Mouse (Mus musculus): Measurements from ENCODE around the gene Rpgrip1l.

Gene Rpgrip1l

DNA sequence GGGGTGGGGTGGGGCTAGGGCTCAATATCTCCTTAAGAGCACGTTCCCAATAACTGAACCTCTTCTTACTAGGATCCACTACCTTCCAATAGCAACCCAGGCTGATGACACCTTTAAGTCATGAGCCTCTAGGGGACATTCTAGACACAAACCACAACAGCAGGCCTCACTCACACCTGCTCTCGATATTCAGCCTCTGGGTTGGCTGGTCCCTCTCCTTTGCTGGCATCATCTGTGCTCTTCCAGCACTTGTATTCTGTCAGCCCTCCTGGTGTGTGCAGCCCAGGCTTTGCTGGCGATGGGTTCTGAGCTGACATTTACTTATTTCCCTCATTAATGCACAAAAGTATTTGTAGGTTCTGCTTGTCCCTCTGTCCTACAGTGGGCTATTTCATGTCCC is 98.8 kb downstream of the Rpgrip1l start:
- intact Hi-C loops (cut with DNase I), result no loop called here

DNA sequence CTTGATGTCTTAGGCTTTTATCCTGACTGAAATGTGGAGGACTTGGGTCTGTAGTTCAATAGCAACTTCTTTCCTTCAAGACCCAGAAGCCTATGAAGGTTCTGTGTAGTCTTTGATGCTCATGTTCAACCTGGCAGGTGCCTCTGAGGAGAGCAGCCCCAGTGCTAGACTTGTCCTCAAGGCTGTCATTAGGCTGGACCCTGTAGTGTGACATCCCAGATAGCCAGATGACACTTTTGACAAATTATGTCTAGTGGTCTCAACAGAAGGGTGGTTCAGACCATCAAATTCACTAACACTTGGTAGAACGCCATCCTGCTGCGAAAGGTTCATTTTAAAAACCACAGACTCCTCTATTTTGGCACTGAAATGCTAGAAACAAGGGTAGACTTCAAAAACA is 100.1 kb downstream of the Rpgrip1l start:
- intact Hi-C loops (cut with DNase I), result no loop called here

DNA sequence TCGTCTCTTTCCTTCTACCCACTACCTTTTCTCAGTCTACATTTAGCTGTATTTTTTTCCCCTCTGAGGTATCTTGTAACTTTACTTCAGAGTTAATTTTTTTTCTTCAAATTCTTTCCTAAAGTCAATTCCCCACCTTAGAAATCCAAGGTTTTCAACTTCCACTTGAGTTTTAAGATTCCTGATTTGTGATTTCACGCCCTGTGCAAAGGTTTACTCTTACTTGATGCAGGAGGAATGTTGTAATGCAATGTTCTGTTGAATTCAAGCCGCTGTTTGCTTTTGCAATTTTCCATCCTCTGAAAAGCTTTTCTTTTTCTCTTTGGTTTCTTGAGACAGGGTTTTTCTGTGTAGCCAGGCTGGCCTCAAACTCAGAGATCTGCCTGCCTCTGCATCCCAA is 103.4 kb downstream of the Rpgrip1l start:
- intact Hi-C loops (cut with DNase I), result no loop called here

DNA sequence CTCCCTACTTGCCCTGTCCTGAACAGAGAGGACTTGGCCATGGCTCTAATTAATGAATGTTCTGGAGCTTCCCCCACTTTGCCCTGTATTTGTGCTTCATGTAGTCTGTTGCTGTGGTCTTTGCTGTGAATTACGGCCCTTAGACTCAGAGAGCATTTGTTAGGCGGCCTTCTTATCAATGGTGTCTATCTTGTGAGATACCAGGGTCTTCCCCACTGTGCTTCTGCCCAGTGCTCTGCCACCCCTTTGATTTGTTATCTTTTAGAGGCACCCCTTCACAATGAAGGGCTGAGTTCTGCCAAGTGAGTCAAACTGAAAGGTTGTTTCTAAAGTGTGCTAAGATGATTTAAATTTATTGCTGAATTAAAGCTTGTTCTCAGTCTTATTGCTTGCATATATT is 105.4 kb downstream of the Rpgrip1l start:
- intact Hi-C loops (cut with DNase I), result no loop called here

DNA sequence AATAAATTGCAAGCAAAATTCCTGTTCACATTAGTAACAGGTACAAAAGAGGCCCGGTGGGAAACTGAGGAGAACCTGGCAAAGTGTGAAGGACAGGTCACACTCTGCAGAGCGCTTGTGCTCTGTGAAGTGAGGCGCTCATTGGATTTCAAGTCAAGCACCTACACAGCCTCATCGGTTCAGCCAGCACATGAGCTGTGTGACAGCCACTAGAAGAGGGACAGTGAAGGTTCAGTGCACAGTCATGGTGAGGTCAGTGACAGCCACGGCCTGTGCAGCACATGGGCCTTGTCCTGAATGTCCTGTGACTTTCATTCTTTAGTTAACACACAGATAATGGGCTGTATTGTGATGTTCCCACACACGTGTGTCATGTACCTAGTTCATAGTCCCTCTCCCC is 107.2 kb downstream of the Rpgrip1l start:
- intact Hi-C loops (cut with DNase I), result no loop called here

DNA sequence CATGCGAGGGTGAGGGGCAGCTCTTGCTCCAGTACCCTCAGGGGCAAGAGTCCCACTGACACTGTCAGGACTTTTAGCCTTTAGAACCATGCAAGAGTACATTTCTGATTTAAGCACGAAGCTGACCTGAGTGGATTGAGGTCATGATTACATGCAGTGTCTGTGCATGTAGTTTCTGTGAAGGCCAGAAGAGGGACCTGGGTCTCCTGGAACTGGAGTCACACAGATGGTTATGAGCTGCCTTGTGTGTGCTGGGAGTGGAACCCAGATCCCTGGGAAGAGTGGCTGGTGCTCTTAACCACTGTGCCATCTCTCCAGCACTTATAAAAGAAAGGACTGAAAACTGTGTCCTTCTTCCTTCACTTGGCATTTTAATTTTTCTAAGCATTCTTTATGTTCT is 111.9 kb downstream of the Rpgrip1l start:
- intact Hi-C loops (cut with DNase I), result loop anchor here (5.0 kb wide), 1 partner anchor 526 kb away; no protein-coding TSS in a partner anchor

DNA sequence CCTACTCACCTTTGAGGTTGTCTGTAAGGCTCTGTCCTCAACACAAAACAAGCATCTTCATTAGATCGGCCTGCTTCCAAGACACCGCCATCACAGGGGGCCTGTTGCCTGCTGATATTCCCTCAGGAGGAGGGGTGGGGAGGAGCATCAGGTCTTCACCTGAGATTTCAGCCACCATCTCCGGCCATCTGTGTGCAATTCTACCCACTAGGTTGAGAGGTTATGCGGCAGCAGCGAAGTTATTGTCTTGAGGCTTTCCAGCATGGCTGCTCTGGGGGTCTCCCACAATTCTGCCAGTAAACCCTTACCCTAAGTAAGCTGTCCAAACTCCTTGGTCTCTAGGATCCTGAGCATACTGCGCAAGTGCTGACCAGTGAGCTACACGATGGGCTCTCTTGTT is 113.2 kb downstream of the Rpgrip1l start, which contains the start of gene Aktip:
Gene Aktip (minus strand): TSS at position 101 of the 400 bp plus-strand sequence.
- intact Hi-C loops (cut with DNase I), result loop anchor here (5.0 to 10.0 kb wide), 2 partner anchors 527 to 1185 kb away; no protein-coding TSS in a partner anchor

DNA sequence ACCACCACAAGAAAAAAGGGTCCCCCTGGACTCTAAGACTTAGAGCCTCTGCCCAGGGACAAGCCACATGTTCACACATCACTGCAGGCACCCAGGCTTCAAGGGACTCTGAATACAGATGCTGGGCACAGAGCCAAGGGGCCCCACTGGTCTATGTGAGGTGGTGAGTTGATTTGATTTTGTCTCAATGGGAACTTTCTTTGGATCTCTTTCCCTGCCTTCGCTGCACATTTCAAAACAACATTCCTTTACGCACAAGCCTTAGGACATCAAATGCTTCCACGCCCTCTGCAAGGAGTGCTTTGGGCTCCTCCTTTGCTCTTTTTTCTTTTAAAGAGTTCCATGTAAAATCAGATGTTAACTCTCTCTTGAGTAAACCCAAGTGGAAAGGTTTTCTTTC is 115.0 kb downstream of the Rpgrip1l start:
- intact Hi-C loops (cut with DNase I), result loop anchor here (10.0 kb wide), 1 partner anchor 1187 kb away; no protein-coding TSS in a partner anchor

DNA sequence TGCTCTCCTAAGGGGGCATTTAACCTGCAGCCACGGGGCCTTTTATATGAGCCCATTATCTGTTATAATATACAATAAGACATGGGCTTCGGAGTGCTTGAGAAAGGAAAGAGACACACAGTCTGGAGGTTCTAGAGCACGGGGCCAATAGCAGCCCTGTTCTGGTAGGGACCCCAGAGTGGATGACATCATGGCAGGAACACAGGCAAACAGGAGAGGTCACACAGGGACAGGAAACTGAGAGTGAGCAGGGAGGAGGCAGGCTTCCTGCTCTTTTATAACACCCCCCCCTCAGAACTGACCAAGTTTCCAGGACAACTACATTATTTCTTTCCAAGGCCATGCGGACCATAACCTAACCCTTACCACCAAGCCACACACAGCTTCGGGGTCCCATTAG is 115.8 kb downstream of the Rpgrip1l start:
- intact Hi-C loops (cut with DNase I), result loop anchor here (10.0 kb wide), 1 partner anchor 1188 kb away; no protein-coding TSS in a partner anchor

DNA sequence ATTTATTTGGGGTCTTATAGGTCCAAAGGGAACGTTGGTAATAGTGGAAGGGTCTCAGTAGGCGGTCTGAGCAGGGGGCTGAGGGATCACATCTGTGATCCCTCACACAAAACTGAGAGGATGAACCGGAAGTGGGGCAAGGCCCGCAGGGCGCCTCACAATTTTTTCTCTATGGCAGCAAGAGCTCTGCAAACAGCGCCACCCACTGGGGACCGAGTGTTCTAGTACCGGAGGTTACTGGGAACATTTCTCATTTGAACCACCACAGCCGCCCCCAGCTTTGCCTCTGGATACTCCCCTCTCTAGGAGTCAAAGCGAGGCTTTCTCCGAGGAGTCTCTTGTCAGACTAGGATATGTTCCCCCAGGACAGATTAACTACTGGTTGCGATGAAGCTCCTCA is 116.4 kb downstream of the Rpgrip1l start:
- intact Hi-C loops (cut with DNase I), result loop anchor here (10.0 kb wide), 1 partner anchor 1188 kb away; no protein-coding TSS in a partner anchor

DNA sequence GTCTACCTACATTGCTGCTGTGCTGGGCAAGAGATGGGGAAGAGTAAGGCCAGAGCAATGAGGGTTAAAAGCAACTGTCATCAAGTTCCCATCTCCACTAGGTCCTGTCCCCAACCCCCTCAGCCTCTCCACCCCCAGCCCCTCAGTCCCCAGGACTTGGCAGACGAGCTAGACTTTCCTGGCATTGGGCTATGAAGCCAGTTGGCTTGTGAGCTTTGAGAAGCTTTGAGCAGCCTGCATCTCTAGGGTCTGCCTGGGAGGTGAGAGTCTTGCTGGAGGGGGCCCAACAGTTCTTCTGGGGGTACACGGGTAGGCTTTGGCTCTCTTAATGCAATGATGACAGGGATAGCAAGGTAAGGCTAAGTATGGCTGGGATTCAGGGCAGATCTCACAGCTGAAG is 119.0 kb downstream of the Rpgrip1l start:
- intact Hi-C loops (cut with DNase I), result loop anchor here (10.0 kb wide), 1 partner anchor 1191 kb away; no protein-coding TSS in a partner anchor

DNA sequence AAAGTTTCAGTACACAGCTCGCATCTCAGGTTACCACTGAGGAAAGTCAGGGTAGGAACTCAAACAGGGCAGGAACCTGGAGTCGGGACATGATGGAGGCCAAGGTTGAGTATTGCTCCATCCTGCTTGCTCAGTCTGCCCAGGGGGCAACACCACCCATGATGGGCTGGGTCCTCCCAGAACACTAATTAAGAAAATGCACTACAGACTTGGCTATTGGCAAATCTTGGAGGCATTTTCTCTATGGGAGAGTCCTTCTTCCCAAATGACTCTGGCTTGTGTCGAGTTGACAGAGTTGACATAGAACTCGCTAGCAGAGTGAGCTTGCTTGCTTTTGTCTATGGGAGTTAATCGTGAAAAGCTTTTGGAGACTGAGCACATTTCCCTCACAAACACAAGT is 120.1 kb downstream of the Rpgrip1l start:
- intact Hi-C loops (cut with DNase I), result loop anchor here (10.0 kb wide), 1 partner anchor 1192 kb away; no protein-coding TSS in a partner anchor

DNA sequence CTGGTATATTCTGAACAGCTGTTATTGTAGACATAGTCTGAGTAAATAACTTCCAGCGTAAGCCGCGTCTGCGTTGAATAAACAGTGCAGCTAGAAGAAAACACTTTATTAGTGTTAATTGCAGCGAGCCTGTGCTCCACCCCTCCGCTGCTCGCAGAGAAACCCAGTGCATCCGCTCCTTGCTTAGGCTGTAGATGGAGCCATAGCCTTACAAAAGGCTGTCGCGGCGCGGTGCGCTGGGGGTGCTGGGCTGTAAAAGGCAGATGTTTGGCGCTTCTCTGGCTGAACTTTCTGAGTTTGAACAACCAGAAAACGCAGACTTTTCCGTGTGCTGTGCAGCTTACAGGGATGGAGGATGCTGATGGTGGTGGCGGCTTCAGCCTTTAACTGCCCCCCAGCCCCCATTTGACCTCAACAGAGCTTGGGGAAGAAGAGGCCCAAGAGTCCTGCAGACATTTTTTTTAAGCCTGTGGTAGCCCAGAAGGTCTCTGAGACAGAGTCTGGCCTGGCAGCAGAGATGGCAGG is 122.2 kb downstream of the Rpgrip1l start:
- intact Hi-C loops (cut with DNase I), result loop anchor here (10.0 kb wide), 1 partner anchor 1194 kb away; no protein-coding TSS in a partner anchor

DNA sequence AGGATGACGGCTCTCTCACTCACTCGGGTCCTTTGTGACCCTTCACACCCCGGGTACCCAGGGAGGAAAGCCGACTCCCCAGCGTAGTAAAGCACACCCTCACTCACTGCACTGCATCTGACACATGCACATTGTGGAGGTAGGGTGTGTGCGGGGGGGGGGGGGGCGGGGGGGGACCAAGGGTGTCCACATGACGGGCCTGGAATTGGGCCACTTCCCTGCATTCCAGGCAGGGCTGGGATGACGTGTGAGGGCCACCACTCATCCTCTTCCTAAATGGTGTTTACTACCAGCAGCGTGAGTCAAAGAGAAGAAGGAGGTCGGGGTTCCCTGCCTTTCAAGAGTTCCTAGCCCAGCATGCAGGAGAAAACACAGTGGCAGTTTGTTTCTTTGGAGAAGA is 124.9 kb downstream of the Rpgrip1l start:
- intact Hi-C loops (cut with DNase I), result no loop called here

DNA sequence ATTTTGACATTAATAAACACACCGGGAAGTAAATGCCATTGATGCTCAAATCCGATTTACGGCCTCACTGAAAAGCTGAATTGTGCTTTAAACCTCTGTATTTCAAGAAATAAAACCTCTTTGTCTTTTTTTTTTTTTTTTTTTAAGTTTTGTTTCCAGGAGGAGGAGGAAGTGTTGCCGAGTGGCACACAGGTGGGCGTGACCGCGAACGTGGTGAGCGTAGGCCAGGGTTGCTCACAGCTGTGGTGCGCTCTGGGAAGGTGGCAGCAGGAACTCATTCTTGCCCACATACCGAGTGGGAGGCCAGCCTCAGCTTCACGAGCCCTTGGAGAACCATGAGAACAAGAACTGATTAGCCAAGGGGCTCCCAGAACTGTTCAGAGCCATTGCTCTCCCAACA is 126.7 kb downstream of the Rpgrip1l start:
- intact Hi-C loops (cut with DNase I), result no loop called here

DNA sequence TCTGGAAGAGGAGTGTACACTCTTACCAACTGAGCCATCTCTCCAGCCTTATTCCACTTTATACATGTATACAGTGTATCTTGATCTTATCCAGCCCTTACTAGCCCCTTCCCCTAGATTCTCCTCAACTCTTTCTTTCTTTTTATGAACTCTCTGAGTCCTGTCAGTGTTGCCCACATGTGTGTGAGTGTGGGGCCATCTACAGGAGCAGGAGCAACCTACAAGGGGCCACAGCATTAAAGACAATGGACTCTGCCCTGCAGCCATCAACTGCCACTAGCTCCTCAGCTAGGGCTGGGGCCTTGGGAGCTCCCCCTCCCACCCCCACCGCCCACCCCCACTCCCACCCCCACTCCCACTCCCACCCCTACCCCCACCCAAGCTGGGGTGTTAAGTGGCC is 135.4 kb downstream of the Rpgrip1l start:
- intact Hi-C loops (cut with DNase I), result no loop called here

DNA sequence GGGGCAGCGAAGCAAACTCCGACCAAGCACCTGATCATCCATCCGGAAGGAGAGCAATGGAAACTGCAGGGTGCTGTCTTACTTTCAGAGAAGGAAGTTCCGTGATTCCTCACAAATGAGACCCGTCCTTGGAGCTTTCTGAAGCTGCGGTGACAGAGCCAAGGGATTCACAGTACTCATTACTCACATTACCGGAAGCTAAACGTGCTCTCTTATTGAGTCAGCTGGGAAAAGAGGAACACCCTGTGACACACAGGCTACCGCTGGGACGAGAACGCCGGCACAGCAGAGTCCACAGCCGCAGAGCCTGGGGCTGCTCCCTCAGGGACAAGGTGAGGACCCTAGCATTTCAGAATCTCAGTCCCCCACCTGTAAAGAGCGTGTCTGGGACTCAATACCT is 136.9 kb downstream of the Rpgrip1l start:
- intact Hi-C loops (cut with DNase I), result no loop called here

DNA sequence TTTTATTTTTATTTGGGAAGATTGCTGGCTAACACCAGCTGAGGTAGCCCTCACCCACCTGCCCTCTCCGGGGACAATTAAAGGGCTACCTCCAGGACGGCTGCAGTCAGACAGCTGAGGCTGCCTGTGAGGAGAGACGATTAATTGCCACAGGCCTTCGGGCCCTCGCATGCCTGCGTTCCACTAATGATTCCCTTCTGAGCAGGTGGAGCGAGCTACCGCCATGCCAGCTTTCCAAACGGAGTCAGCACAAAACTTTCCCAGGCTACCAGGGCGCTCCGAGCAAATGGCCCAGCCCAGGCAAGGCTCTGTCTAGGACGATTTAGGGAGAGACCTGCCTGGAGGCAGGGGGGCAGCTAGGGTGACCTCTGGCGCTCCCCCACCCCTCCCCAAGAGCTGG is 141.5 kb downstream of the Rpgrip1l start:
- intact Hi-C loops (cut with DNase I), result no loop called here

DNA sequence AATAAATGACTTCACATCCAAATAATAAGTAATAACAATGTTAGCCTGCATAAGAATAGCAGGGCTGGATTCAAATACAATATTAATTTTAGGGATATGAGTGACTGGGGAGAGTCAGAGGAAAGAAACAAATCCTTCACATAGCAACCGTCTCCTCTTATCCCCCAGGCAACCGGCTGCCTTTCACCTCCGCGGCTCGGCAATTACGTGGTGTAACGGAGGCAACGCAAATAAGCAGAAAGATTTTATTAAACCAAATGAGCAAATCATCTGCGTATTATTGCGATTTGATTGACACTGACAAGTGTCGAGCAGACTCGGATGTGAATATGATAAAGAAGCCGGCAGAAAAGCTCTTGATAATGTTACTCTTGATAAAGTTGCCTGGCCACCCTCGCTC is 142.1 kb downstream of the Rpgrip1l start:
- intact Hi-C loops (cut with DNase I), result no loop called here

DNA sequence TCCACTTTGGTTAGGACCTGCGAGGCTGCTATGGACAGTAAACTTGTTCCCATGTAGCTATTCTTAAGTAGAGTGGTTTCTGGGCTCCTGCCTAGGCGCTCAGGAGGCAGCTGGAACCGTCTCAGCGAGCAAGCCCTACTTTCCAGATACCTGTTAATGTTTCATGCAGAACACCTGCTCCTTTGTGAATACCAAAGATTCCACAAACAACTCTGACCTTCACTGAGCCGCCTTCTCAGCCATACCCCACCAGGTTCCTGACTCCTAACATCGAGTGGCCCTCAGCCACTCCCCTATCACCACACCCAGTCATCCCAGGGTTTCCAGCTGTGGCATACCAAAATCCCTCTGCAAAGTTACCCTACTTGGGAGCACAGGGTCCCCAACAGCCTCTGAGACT is 142.9 kb downstream of the Rpgrip1l start:
- intact Hi-C loops (cut with DNase I), result no loop called here

All from adrenal gland (tissue).